Mouse (Mus musculus) midbrain, embryonic 13.5 days (tissue): ENCODE data around the gene Gm20518. TPM values are rescaled to one million over a fixed set of nuclear protein-coding genes. Genes with fewer than 3 reads are reported as not detected.

Experiments used
- ATAC-seq: fragments of 200-750 bp; cut with Nextera tagmentation; 2 replicates; pipeline ENCODE4 v1.8.0; 2017; ENCODE audit warnings: mild to moderate bottlenecking, moderate TSS enrichment, moderate library complexity
- H3K27ac ChIP-seq: fragments of 300-500 bp; sonication (generic); 2 replicates; pipeline ENCODE4 v1.5.1; 2015; ENCODE audit warnings: inconsistent platforms, mild to moderate bottlenecking, moderate library complexity
- H3K27me3 ChIP-seq: fragments of 300-500 bp; sonication (generic); 2 replicates; pipeline ENCODE4 v1.6.1; 2015; ENCODE audit warnings: mild to moderate bottlenecking, inconsistent platforms
- H3K36me3 ChIP-seq: fragments of 300-500 bp; sonication (generic); 2 replicates; pipeline ENCODE4 v1.6.1; 2015; ENCODE audit warnings: mild to moderate bottlenecking, inconsistent platforms
- H3K4me1 ChIP-seq: fragments of 300-500 bp; sonication (generic); replicated peaks from 2 replicates; pipeline ENCODE4 v1.6.1; 2015; ENCODE audit warnings: inconsistent platforms
- H3K4me2 ChIP-seq: fragments of 300-500 bp; sonication (generic); replicated peaks from 2 replicates; pipeline ENCODE4 v1.6.1; 2015; ENCODE audit warnings: moderate library complexity, mild to moderate bottlenecking, inconsistent platforms
- H3K4me3 ChIP-seq: fragments of 300-500 bp; sonication (generic); replicated peaks from 2 replicates; pipeline ENCODE4 v1.5.1; 2015; ENCODE audit warnings: mild to moderate bottlenecking, inconsistent platforms
- H3K9ac ChIP-seq: fragments of 300-500 bp; sonication (generic); replicated peaks from 2 replicates; pipeline ENCODE4 v1.6.1; 2015; ENCODE audit warnings: mild to moderate bottlenecking, inconsistent platforms
- H3K9me3 ChIP-seq: fragments of 300-500 bp; sonication (generic); 2 replicates; pipeline ENCODE4 v1.6.1; 2016; ENCODE audit warnings: mild to moderate bottlenecking, inconsistent platforms
- WGBS: fragments of 180-500 bp; shearing (Covaris S2); methylation state at CpG from one replicate; pipeline ENCODE4 v1.1.7; 2015; 5-methylcytosine and 5-hydroxymethylcytosine counted together
- polyA plus RNA-seq: library from polyadenylated mRNA; unstranded; fragments of >200 nt; fragmentation: Nextera tagmentation; extraction: Ambion mirVana; gene quantifications from 2 replicates; pipeline ENCODE4 v1.2.1, GENCODE M21; 2015

Gm20518 gene
- polyA plus RNA-seq, 1 experiment from 2014 or later = 0.71 TPM

DNA sequence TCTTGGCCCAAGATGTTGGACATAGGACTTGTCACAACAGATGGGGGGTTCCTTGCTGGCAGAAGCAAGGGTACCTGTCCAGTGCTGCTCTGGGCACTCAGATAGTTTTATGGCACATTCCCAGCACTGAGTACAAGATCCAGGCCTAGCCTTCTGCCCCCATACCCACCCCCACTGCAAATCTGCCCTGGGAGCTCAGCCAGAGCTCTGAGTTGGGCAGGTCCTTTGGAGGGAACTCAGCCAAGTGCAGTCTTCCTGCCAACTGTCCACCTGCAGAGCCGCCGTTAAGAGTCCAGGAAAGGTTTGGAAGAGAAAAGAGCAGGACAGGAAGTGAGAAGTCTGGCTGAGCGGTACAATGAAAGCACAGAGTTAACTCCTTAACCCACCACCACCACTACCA lies 1.1 kb upstream of the Gm20518 start:
- Histone ChIP-seq H3K36me3 (no peaks in the 10 kb centered on the region), H3K4me3 (no peak overlapping the region), H3K9ac (no peak overlapping the region), H3K4me2 (no peak overlapping the region; the same call in 1 of the 2 replicates), H3K4me1 (peaks cover 22% of the 10 kb centered on the region), H3K27ac (peak overlapping the region; percentile 68; the same call in 1 of the 2 replicates), H3K27me3 (no peaks in the 10 kb centered on the region), H3K9me3 (no peaks in the 10 kb centered on the region)
- WGBS = 80% methylated on average over 3 of the region's 3 CpGs
- ATAC-seq = no peak

DNA sequence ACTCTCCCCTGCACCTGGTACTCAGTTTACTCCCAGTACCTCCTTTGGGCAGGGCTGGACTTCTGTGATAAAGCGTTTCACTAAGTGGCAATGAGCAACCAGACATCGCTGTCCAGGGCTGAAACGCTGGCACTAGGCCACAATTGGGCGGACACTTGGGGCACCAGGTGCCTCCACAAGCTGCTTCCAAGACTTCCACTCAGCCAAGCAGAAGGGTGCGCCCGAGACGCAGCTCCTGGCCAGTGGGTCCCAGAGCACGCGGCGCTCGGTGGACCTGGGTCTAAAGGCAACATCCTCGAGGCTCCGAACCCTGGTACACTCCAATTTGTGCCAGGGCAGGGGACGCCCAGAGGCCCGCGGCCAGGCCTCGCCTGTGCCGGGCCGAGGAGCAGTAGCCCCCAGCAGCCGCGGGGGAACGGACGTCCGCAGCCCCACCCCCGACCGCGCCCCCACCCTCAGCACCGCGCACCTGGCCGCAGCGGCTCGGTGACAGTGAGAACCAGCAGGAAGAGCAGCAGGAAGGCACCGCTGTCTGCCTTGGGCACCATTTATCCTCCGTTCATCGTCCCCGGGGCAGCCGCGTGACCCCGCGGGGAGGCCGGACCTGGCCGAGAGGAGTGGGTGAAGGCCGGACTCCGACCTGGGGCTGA lies 429 bp downstream of the Gm20518 start:
- peak; percentile 69 for ATAC-seq
- no peaks in the 10 kb centered on the region for H3K36me3 ChIP-seq
- peak overlapping the region; percentile 97 for H3K4me3 ChIP-seq
- H3K27ac ChIP-seq = peak overlapping the region; percentile 97
- H3K4me1 ChIP-seq = peaks cover 30% of the 10 kb centered on the region
- H3K9ac ChIP-seq = peak overlapping the region; percentile 98
- peak overlapping the region; percentile 95 for H3K4me2 ChIP-seq
- WGBS = under 1% methylated on average over 44 of the region's 44 CpGs
- no peaks in the 10 kb centered on the region for H3K27me3 ChIP-seq
- no peaks in the 10 kb centered on the region for H3K9me3 ChIP-seq

DNA sequence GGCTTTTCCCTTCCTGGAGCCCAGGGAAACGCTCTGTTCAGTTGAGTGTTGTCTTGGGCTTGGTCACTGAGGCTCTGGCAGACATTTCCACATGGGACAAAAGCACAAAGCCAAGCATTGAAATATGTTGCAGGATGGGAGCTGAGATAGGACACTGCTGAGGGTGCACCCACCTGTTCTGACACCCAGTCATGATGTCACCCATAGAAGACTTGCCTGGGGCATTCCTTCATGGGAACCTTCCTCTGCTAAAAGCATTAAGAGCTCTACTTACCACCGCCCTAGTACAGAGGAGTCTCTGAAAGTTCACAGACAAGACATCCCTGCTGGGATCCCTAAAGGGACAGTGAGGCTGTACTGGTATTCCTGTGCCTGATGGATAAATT lies 1.1 kb downstream of the Gm20518 start:
- Histone ChIP-seq H3K9me3 (no peaks in the 10 kb centered on the region), H3K27ac (peak overlapping the region; percentile 97; the same call in 1 of the 2 replicates), H3K4me1 (peaks cover 37% of the 10 kb centered on the region), H3K9ac (peak overlapping the region; percentile 98), H3K4me3 (peak overlapping the region; percentile 97), H3K36me3 (no peaks in the 10 kb centered on the region), H3K4me2 (peak overlapping the region; percentile 95), H3K27me3 (no peaks in the 10 kb centered on the region)
- 36% methylated on average over 2 of the region's 2 CpGs for WGBS
- ATAC-seq = no peak

DNA sequence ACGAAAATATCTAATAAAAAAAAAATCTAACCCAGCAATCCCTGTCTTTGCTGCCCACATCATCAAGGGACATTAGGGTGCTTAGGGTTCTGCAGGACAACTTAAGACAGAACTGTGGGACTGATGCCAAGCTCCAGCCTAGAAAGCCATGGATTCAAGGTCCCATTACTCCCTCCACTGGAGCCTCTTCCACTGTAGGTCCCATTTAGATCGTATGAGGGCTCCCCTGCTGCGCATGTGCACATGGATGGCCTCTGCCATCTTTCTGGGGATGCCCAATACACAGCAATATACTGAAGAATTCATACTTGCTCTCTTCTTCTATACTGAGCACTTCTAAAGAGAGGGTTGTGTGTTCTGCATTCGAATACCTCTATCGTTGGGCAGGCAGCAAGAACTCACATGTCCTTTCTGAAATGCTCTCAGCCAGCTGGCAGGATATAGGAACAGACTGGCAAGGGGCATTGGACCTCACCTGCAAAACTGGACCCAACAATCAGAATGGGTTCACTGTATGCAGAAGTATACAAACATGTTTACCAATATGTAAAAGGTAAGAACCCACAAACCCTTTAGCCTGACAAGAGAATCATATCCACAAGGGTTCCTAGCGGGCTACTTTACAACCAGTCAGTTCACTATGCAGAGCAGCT lies 1.7 kb downstream of the Gm20518 start:
- H3K9me3 ChIP-seq = no peaks in the 10 kb centered on the region
- H3K4me1 ChIP-seq = peaks cover 37% of the 10 kb centered on the region
- peak overlapping the region; percentile 98 for H3K9ac ChIP-seq
- peak overlapping the region; percentile 95 for H3K4me2 ChIP-seq
- no peaks in the 10 kb centered on the region for H3K36me3 ChIP-seq
- WGBS = 84% methylated on average over 6 of the region's 6 CpGs
- no peaks in the 10 kb centered on the region for H3K27me3 ChIP-seq
- no peak for ATAC-seq
- H3K27ac ChIP-seq = no peak overlapping the region
- H3K4me3 ChIP-seq = peak overlapping the region; percentile 97

DNA sequence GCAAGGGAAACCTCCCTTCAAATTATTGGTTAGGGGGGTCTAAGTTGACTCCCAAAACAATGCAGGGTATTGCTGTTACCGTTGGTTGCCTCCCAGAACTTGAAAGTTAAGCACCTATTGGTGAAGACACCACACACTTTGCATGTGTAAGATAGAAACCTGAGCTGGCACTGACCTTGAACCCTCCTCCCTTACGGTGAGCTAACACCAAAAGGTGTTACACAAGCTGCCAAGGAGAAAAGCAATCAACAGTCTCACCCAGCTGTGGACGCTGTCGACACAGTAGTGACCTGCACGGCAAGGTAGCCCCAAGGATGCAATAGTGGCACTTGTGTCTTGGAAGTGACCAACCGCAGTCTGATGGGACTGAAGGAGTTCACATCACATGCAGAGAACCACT lies 7.4 kb downstream of the Gm20518 start:
- Histone ChIP-seq H3K4me3 (no peak overlapping the region), H3K9ac (no peak overlapping the region), H3K27me3 (no peaks in the 10 kb centered on the region), H3K27ac (no peak overlapping the region), H3K36me3 (peaks cover 13% of the 10 kb centered on the region), H3K9me3 (no peaks in the 10 kb centered on the region), H3K4me2 (no peak overlapping the region), H3K4me1 (peaks cover 15% of the 10 kb centered on the region)
- 94% methylated on average over 6 of the region's 6 CpGs for WGBS
- ATAC-seq = no peak

DNA sequence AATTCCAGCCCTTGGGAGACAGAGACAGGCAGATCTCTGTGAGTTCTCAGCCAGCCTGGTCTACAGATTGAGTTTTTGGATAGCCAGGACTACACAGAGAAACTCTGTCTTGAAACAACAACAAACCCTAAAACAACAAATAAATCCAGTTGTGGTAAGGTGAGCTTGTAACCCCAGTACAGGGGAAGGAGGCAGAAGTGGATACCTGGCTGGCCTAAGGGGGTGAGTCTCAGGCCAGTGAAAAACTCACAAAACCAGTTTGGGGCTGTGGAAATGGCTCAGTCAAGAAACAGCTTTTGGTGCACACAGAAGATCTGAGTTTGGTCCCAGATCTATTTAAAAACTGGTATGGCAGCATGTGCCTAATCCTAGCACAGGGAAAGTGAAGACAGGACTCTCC lies 9.3 kb downstream of the Gm20518 start:
- H3K27ac ChIP-seq = no peak overlapping the region
- no peak overlapping the region for H3K4me3 ChIP-seq
- no peak overlapping the region for H3K9ac ChIP-seq
- H3K4me1 ChIP-seq = peaks cover 15% of the 10 kb centered on the region
- H3K36me3 ChIP-seq = peaks cover 26% of the 10 kb centered on the region
- H3K27me3 ChIP-seq = no peaks in the 10 kb centered on the region
- ATAC-seq = no peak
- H3K9me3 ChIP-seq = no peaks in the 10 kb centered on the region
- no peak overlapping the region for H3K4me2 ChIP-seq

DNA sequence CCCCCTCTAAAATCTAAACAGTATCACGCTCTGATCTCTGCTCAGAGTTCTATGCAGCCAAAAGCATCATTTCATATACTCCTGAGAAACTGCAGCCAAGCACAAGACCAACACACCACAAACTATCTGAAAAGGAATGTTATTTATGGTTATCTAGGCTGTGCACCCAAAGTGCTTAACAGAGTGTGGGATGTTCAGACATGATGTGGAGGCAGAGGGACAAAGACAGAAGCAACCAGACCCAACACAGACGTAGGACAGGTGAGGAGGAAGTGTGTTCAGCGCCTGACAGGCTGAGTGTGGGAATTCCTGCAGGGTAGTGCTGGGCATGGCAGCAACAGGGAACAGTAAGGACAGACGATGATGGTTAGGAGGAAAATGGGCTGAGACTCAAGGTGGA lies 11.9 kb downstream of the Gm20518 start:
- no peak overlapping the region for H3K4me2 ChIP-seq
- H3K36me3 ChIP-seq = peaks cover 26% of the 10 kb centered on the region
- no peak for ATAC-seq
- no peak overlapping the region for H3K27ac ChIP-seq
- no peak overlapping the region for H3K4me3 ChIP-seq
- no peaks in the 10 kb centered on the region; the same call in 1 of the 2 replicates for H3K4me1 ChIP-seq
- no peak overlapping the region for H3K9ac ChIP-seq
- H3K9me3 ChIP-seq = no peaks in the 10 kb centered on the region
- WGBS = 93% methylated on average over 4 of the region's 4 CpGs
- H3K27me3 ChIP-seq = no peaks in the 10 kb centered on the region

DNA sequence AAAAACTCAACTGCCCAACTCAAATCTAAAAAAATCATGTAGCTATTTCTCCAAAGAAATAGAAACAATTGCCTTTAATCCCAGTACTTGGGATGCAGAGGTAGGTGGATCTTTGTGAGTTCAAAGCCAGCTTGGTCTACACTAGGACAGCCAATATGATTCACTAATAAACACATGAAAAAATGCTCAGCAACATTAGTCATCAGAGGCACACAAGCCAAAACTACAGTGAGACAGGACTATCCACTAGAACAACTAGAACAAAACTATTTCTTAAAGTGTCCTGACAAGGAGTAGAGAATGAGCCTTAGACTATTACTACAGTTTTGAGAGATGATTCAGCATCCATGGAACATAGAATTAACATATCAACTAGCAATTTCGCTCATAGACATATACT lies 15.4 kb downstream of the Gm20518 start:
- no peaks in the 10 kb centered on the region for H3K9me3 ChIP-seq
- H3K4me3 ChIP-seq = no peak overlapping the region
- no peak overlapping the region for H3K27ac ChIP-seq
- no peak overlapping the region for H3K9ac ChIP-seq
- WGBS = 97% methylated on average over 1 of the region's 1 CpGs
- 0 out of 2 replicates have a peak, but pooled peaks cover 2% of the 10 kb centered on the region for H3K4me1 ChIP-seq
- H3K27me3 ChIP-seq = no peaks in the 10 kb centered on the region
- peaks cover 40% of the 10 kb centered on the region for H3K36me3 ChIP-seq
- H3K4me2 ChIP-seq = no peak overlapping the region
- no peak for ATAC-seq

DNA sequence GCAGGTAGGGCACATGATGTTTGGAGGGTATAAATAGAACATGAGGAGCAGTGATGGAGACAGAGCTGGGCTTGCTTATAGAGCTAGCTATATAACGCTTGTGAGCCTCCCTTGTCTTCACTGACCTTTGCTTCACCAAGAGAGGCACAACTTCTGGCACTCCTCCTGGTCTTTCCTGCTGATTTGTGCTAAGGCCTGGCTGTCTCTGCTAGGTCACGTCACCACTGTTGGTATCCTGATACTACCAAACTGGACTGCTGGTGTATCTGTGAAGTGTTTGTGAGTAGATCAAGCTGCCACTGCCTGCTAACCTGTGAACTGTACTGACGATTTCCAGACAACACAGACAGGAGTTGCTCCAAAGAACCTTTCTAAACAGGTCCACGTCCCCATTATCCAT lies 16.3 kb downstream of the Gm20518 start:
- 89% methylated on average over 4 of the region's 4 CpGs for WGBS

DNA sequence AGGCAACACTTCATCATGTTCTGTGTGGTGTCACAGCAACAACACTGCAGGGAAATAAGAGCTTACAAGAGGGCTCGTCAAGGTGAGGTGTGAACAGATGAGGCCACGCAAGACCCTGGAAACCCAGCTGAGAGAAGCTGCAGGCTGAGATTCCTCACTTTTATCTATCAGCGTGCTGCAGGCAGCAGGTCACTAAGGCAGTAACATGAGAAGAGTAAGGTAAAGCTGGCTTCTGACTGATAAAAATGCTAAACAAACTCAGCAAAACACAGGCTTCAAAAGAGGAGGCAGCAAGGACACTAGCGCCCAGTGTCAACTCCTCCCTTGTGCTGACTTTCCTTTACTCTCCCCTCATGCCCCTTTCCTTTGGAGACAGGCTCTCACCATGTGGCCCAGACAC lies 18.5 kb downstream of the Gm20518 start:
- WGBS = 73% methylated on average over 4 of the region's 4 CpGs

More for the DNA sequence above, 16.3 kb downstream of the Gm20518 start:
- Histone ChIP-seq H3K4me1 (0 out of 2 replicates have a peak, but pooled peaks cover 2% of the 10 kb centered on the region), H3K9ac (no peak overlapping the region), H3K36me3 (peaks cover 50% of the 10 kb centered on the region), H3K9me3 (no peaks in the 10 kb centered on the region), H3K4me2 (no peak overlapping the region), H3K4me3 (no peak overlapping the region), H3K27ac (no peak overlapping the region), H3K27me3 (no peaks in the 10 kb centered on the region)
- no peak for ATAC-seq

DNA sequence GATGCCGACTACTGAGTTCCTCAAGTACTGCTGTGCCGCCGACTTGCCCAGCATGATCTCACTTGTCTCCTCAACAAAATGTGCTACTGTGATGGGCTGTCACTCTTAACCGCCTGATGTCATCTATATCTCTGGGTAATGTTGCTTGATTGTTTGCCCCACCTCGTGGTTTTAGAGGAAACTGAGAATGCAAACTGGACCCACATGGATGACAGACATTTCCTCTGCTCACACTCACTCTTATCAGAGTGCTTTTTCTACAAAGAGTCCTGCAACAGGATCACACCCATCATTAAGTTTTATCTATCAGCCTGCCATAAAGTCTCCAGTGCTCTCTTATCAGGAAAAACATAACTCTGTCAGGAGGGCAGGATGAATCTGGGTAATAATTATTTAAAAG lies 20.2 kb downstream of the Gm20518 start:
- Histone ChIP-seq H3K4me1 (0 out of 2 replicates have a peak, but pooled peaks cover 2% of the 10 kb centered on the region), H3K27ac (no peak overlapping the region), H3K9me3 (no peaks in the 10 kb centered on the region), H3K36me3 (peaks cover 48% of the 10 kb centered on the region), H3K4me3 (no peak overlapping the region), H3K4me2 (no peak overlapping the region), H3K9ac (no peak overlapping the region), H3K27me3 (no peaks in the 10 kb centered on the region)
- ATAC-seq = no peak
- WGBS = 93% methylated on average over 5 of the region's 5 CpGs

More for the DNA sequence above, 18.5 kb downstream of the Gm20518 start:
- no peaks in the 10 kb centered on the region for H3K27me3 ChIP-seq
- no peak for ATAC-seq
- H3K4me2 ChIP-seq = no peak overlapping the region
- H3K36me3 ChIP-seq = peaks cover 50% of the 10 kb centered on the region
- no peak overlapping the region for H3K27ac ChIP-seq
- H3K9ac ChIP-seq = no peak overlapping the region
- H3K9me3 ChIP-seq = no peaks in the 10 kb centered on the region
- H3K4me3 ChIP-seq = no peak overlapping the region
- 0 out of 2 replicates have a peak, but pooled peaks cover 2% of the 10 kb centered on the region for H3K4me1 ChIP-seq

DNA sequence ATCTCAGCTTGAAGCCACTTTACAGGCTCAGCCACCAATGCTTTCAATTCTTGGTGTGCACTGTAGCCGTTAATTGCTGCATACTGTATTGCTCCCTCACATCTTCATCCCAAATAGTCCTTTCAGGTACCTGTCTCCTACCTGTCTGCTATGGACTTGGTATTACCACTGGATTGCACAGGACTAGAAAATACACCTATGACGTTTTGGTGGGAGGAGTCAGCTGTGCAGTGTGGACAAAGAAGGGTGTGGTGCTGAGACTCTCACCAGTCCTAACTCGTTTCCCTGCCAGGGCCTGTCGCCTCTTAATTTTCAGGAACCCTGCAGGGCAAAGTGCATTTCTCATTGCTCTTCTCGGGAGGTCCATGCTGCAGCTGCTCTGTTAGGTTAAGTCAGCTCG lies 25.7 kb downstream of the Gm20518 start:
- Histone ChIP-seq H3K4me1 (peaks cover 15% of the 10 kb centered on the region), H3K27me3 (no peaks in the 10 kb centered on the region), H3K27ac (no peak overlapping the region), H3K9me3 (no peaks in the 10 kb centered on the region), H3K4me2 (no peak overlapping the region), H3K4me3 (no peak overlapping the region), H3K36me3 (peaks cover 36% of the 10 kb centered on the region), H3K9ac (no peak overlapping the region)
- no peak for ATAC-seq
- 73% methylated on average over 6 of the region's 6 CpGs for WGBS
